Mouse (Mus musculus) liver, embryonic 12.5 days (tissue): ENCODE data around the gene Mrgprf. TPM values are rescaled to one million over a fixed set of nuclear protein-coding genes. Genes with fewer than 3 reads are reported as not detected.

Source experiments
- polyA plus RNA-seq: library from polyadenylated mRNA; unstranded; fragments of >200 nt; fragmentation: Nextera tagmentation; extraction: Ambion mirVana; gene quantifications from 2 replicates; pipeline ENCODE4 v1.2.1, GENCODE M21; 2016

Gene Mrgprf
- polyA plus RNA-seq, 1 experiment from 2014 or later = not detected

Other genes starting within 250 kb of the Mrgprf start
- 0.30 and 0.38 TPM in 2 replicates for gene 1810010D01Rik, start 92.7 kb upstream of the Mrgprf start, polyA plus RNA-seq
- 2.9 and 3.1 TPM in 2 replicates for gene Tpcn2, start 16.8 kb upstream of the Mrgprf start, polyA plus RNA-seq
- not detected in 2 replicates for gene Mrgprd, start 14.0 kb downstream of the Mrgprf start, polyA plus RNA-seq